Mouse (Mus musculus) brain, embryonic 14.5 days (tissue): ENCODE data around the gene Slc39a11.

Experiments used
- CTCF ChIP-seq: fragments of 200-500 bp; IDR thresholded peaks from 2 replicates; pipeline ENCODE4 v1.5.1; 2012; ENCODE audit warnings: inconsistent platforms, mild to moderate bottlenecking, moderate library complexity, borderline replicate concordance; ENCODE audit not compliant: insufficient read depth, insufficient read length; ENCODE audit errors: extremely low read depth
- POLR2A ChIP-seq: fragments of 200-500 bp; IDR thresholded peaks from 2 replicates; pipeline ENCODE4 v1.6.1; 2012; ENCODE audit warnings: mild to moderate bottlenecking, inconsistent platforms, borderline replicate concordance; ENCODE audit not compliant: poor library complexity, insufficient read depth, insufficient read length, severe bottlenecking; ENCODE audit errors: extremely low read depth

DNA sequence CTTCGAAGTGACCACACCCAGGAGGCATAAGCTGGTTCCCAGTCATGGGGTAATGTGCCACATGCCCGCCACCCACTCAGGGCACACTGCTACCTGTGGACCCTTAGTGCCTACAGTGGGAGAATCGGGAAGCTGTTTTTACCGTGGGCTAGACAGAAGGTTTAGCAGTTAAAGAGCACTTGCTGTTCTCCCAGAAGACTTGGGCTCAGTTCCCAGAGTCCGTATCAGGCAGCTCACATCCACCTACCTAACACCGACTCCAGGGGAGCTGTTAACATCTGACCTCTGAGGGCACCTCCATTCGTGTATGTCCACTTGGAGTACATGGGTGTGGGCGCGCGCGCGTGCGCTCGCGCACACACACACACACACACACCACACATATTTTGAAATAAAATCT, 4.2 kb upstream of the Slc39a11 start:
- TF ChIP-seq CTCF: no peak
- TF ChIP-seq POLR2A: no peak
